Mouse (Mus musculus) embryo, embryonic 10 days (tissue): ENCODE measurements at regions not wholly inside any gene's neighbourhood (a gene's known extent, or its start where the extent isn't known, plus 50 kb on each side); places are given as distances from the start of the nearest gene placed in this dataset.

Source experiments
- DNase-seq: peaks from one replicate; pipeline ENCODE4 v3.0.0-alpha.2; 2015; ENCODE audit warnings: low spot score

GRCm38 (mm10) chr2:84549626-84550025 lies 73.1 kb upstream of the Tfpi start:
- DNase-seq = no peak

GRCm38 (mm10) chr2:84548625-84549024 lies 72.0 kb upstream of the Tfpi start:
- DNase-seq = no peak

- DNase-seq = no peak
Measured at GRCm38 (mm10) chr2:84545676-84546075, 69.1 kb upstream of the Tfpi start.

GRCm38 (mm10) chr2:84544739-84545138 lies 68.2 kb upstream of the Tfpi start:
- peak; percentile 28 for DNase-seq

- no peak for DNase-seq
Measured at GRCm38 (mm10) chr2:84544146-84544545, 67.6 kb upstream of the Tfpi start.

- DNase-seq = no peak
Measured at GRCm38 (mm10) chr2:84541440-84541839, 64.9 kb upstream of the Tfpi start.

- no peak for DNase-seq
Measured at GRCm38 (mm10) chr2:84539096-84539495, 62.5 kb upstream of the Tfpi start.

GRCm38 (mm10) chr2:84537957-84538356 lies 61.4 kb upstream of the Tfpi start:
- no peak for DNase-seq

- DNase-seq = no peak
Measured at GRCm38 (mm10) chr2:84531215-84531614, 54.6 kb upstream of the Tfpi start.

- no peak for DNase-seq
Measured at GRCm38 (mm10) chr2:84528847-84529775, 52.5 kb upstream of the Tfpi start.
